Mouse (Mus musculus) liver, postnatal 0 days (tissue): ENCODE results near the gene Plpp2.

Experiments used
- CTCF ChIP-seq: sonication (generic); IDR thresholded peaks from 2 replicates; pipeline ENCODE4 v1.5.1; 2016; ENCODE audit warnings: antibody characterized with exemption, low read depth
- EP300 ChIP-seq: IDR thresholded peaks from 2 replicates; pipeline ENCODE4 v1.6.1; 2016; ENCODE audit warnings: antibody characterized with exemption, low read depth, mild to moderate bottlenecking

DNA sequence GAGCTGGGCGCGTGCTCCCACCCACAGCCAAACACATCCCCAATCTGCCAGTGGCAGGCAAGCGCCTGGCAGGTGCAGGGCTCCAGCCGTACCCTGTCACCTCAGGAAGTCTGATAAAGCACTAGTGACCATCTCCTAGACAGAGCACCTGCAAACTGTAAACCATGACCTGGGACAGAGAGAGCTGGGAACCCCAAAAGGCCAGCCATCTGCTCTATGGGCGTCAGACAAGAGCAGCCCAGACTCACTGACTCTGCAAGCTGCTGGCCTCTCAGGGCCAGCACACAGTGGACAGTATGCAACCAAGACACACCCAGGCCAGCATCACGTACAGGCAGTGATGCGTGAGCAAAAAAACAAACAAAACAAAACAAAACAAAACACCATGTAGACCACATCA lies 45.3 kb upstream of the Plpp2 start:
- TF ChIP-seq CTCF = no peak
- no peak for TF ChIP-seq EP300
